Mouse (Mus musculus) limb, embryonic 15.5 days (tissue): ENCODE measurements around the gene Slc22a21. TPM values are rescaled to one million over a fixed set of nuclear protein-coding genes. Genes with fewer than 3 reads are reported as not detected.

ENCODE experiments used
- polyA plus RNA-seq: library from polyadenylated mRNA; unstranded; fragments of >200 nt; fragmentation: Nextera tagmentation; extraction: Ambion mirVana; gene quantifications from 2 replicates; pipeline ENCODE4 v1.2.1, GENCODE M21; 2015

The Slc22a21 gene
- polyA plus RNA-seq, 1 experiment from 2014 or later: 4.3 TPM

Other genes with a start within 250 kb of the Slc22a21 start
- 14.6 and 16.4 TPM in 2 replicates for gene Irf1, start 210.3 kb downstream of the Slc22a21 start, polyA plus RNA-seq
- 0.22 TPM in 1 of 2 replicates, not detected in the other for gene Gm17334, start 207.1 kb downstream of the Slc22a21 start, polyA plus RNA-seq
- gene Gm12216, start 121.1 kb downstream of the Slc22a21 start, polyA plus RNA-seq: 0.37 TPM in 2 replicates
- 7.6 and 8.2 TPM in 2 replicates for gene Slc22a5, start 88.7 kb downstream of the Slc22a21 start, polyA plus RNA-seq
- gene Slc22a4, start 47.8 kb upstream of the Slc22a21 start, polyA plus RNA-seq: 6.9 and 7.9 TPM in 2 replicates
- 125 and 136 TPM in 2 replicates for gene Pdlim4, start 88.7 kb upstream of the Slc22a21 start, polyA plus RNA-seq
- 132 and 149 TPM in 2 replicates for gene P4ha2, start 119.8 kb upstream of the Slc22a21 start, polyA plus RNA-seq